Mouse (Mus musculus): ENCODE results near the gene Six1. TPM values are rescaled to one million over a fixed set of nuclear protein-coding genes. Genes with fewer than 3 reads are reported as not detected.

The Six1 gene
- total and polyA plus RNA-seq, 2 experiments from 2014 or later: 0.47 to 0.68 TPM

DNA sequence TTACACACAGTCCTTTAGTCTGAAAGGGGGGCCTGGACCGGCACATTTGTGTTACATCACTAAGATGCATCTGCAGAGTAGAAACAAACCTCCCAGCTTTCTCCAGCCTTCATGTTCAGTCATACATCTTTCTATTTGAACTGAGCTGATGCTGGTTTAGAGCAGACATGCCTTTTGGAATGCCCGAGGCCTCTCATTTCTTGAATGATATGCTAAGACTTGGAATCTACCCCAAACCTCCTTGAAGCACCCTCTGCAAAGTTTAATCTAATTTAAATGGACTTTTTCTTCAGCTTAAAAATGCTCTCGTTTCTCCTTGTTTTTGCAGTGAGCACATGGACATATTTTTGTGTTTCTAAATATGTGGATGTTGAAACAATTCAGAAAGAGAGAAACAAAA, 21.0 kb downstream of the Six1 start:
- peaks cover 59% of the 10 kb centered on the region for H3K27me3 ChIP-seq (ENCODE audit: insufficient read depth, low read length)

DNA sequence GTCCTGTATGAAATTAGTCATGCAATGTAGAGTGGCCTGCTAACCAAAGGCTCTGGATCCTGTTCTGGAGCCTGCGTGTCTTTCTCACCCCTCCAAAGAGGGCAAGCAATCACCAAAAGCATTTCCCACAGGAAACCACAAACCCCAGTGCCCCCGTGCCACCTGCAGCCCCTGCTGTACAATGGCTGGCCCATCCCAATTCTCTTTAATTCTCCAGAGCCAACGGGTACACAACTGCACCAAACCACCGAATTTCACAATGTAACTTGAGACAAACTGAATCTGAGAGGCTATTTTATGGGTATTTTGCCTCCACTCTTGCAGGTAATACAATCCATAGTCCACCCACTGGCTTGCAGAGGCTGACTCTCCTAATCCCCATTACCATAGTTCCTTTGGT, 22.4 kb downstream of the Six1 start:
- Histone ChIP-seq H3K27me3 (ENCODE audit: insufficient read depth, low read length) (peaks cover 51% of the 10 kb centered on the region), H3K9ac (replicated peaks; ENCODE audit: low read length) (no peak overlapping the region), H3K4me2 (ENCODE audit: low read depth, low read length) (no peak overlapping the region), H3K9me3 (ENCODE audit: low read length) (no peaks in the 10 kb centered on the region), H3K27ac (no peak overlapping the region), H3K36me3 (ENCODE audit: insufficient read depth, low read length) (no peaks in the 10 kb centered on the region), H3K4me1 (ENCODE audit: insufficient read depth, low read length) (no peaks in the 10 kb centered on the region), H3K4me3 (ENCODE audit: low read length) (no peak overlapping the region)
- no peak for ATAC-seq
- no peak for TF ChIP-seq CTCF (IDR thresholded peaks at IDR 0.05; ENCODE audit: low read depth)
- WGBS: 65% methylated on average over 4 of the region's 4 CpGs
- DNase-seq (ENCODE audit: low spot score): no peak

More for the DNA sequence above, 21.0 kb downstream of the Six1 start:
- ATAC-seq: no peak
- Histone ChIP-seq H3K4me1 (ENCODE audit: insufficient read depth, low read length) (no peaks in the 10 kb centered on the region), H3K27ac (no peak overlapping the region), H3K9ac (replicated peaks; ENCODE audit: low read length) (no peak overlapping the region), H3K36me3 (ENCODE audit: insufficient read depth, low read length) (no peaks in the 10 kb centered on the region), H3K9me3 (ENCODE audit: low read length) (no peaks in the 10 kb centered on the region), H3K4me3 (ENCODE audit: low read length) (no peak overlapping the region), H3K4me2 (ENCODE audit: low read depth, low read length) (no peak overlapping the region)
- TF ChIP-seq CTCF (IDR thresholded peaks at IDR 0.05; ENCODE audit: low read depth): no peak
- 73% methylated on average over 3 of the region's 3 CpGs for WGBS
- no peak for DNase-seq (ENCODE audit: low spot score)

DNA sequence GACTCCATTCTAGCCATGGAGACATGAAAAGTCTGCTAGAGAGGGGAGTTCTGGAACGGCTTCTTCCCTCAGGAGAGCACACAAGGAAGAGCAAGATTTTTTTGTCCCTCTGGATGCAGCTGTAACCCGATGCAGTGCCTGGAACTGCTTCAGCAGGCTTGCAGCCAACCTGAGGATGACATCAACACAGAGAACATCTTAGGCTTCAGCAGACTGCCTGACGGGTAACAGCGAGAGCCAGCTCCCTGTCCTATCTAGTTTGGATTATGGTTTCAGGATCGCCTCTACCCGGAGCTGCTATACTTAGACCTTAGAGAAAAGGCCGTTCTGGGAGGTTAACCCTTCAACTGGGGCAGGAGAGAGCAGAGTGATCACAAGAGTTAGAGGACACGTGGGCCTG, 28.2 kb downstream of the Six1 start:
- H3K27me3 ChIP-seq (ENCODE audit: insufficient read depth, low read length): peaks cover 6% of the 10 kb centered on the region
- WGBS: 64% methylated on average over 8 of the region's 8 CpGs

DNA sequence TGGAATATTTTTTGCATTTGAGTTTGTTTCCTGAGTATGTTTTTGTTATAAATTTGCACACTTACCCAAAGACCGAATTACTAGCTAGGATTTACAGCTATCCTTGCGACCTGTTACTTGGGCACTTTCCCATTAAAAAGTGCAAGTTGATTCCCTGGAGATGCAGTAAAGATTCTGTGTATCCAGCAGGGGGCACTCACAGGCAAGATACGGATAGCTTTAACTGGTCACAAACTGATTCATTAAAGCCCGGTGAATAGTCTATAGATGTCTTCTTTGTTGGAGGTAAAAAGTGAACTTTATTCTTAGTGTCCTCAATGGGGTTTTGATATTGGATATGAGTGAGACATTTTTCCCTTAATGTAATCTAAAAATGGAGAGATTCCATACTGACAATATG, 32.7 kb downstream of the Six1 start:
- H3K27me3 ChIP-seq (ENCODE audit: insufficient read depth, low read length): no peaks in the 10 kb centered on the region
- WGBS: 5% methylated on average over 4 of the region's 4 CpGs
- ATAC-seq (no peak), DNase-seq (ENCODE audit: low spot score) (peak; percentile 85)
- no peaks in the 10 kb centered on the region for H3K36me3 ChIP-seq (ENCODE audit: insufficient read depth, low read length)
- H3K4me1 ChIP-seq (ENCODE audit: insufficient read depth, low read length): no peaks in the 10 kb centered on the region
- H3K4me3 ChIP-seq (ENCODE audit: low read length): no peak overlapping the region
- peak; percentile 82 for TF ChIP-seq CTCF (IDR thresholded peaks at IDR 0.05; ENCODE audit: low read depth)
- H3K27ac ChIP-seq: no peak overlapping the region
- H3K4me2 ChIP-seq (ENCODE audit: low read depth, low read length): no peak overlapping the region
- H3K9ac ChIP-seq (replicated peaks; ENCODE audit: low read length): no peak overlapping the region
- no peaks in the 10 kb centered on the region for H3K9me3 ChIP-seq (ENCODE audit: low read length)

More for the DNA sequence above, 28.2 kb downstream of the Six1 start:
- Histone ChIP-seq H3K27ac (no peak overlapping the region), H3K4me3 (ENCODE audit: low read length) (no peak overlapping the region), H3K9ac (replicated peaks; ENCODE audit: low read length) (no peak overlapping the region), H3K36me3 (ENCODE audit: insufficient read depth, low read length) (no peaks in the 10 kb centered on the region), H3K9me3 (ENCODE audit: low read length) (no peaks in the 10 kb centered on the region), H3K4me1 (ENCODE audit: insufficient read depth, low read length) (no peaks in the 10 kb centered on the region), H3K4me2 (ENCODE audit: low read depth, low read length) (no peak overlapping the region)
- DNase-seq (ENCODE audit: low spot score) (no peak), ATAC-seq (no peak)
- TF ChIP-seq CTCF (IDR thresholded peaks at IDR 0.05; ENCODE audit: low read depth): no peak

DNA sequence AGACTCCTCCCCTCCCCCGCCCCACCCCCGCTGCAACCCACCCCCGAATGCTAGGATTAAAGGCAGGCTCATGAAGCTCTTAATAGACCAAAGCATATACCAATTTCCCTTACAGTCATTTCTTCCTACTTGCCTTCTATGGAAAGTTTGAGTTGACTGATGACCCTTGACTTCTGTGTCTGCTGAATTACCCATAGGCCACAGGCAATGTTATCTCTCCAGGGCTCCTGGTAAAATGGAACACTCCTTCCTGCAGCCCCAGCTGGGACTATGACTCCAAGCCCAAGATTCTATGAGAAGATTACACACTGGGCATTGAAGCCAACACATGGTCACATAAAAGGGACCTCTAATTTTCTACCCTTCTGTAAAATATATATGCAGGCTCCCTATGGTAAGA, 33.3 kb downstream of the Six1 start:
- no peaks in the 10 kb centered on the region for H3K4me1 ChIP-seq (ENCODE audit: insufficient read depth, low read length)
- no peaks in the 10 kb centered on the region for H3K27me3 ChIP-seq (ENCODE audit: insufficient read depth, low read length)
- ATAC-seq: no peak
- no peaks in the 10 kb centered on the region for H3K9me3 ChIP-seq (ENCODE audit: low read length)
- H3K36me3 ChIP-seq (ENCODE audit: insufficient read depth, low read length): no peaks in the 10 kb centered on the region
- H3K9ac ChIP-seq (replicated peaks; ENCODE audit: low read length): no peak overlapping the region
- H3K4me2 ChIP-seq (ENCODE audit: low read depth, low read length): no peak overlapping the region
- no peak for DNase-seq (ENCODE audit: low spot score)
- H3K4me3 ChIP-seq (ENCODE audit: low read length): no peak overlapping the region
- TF ChIP-seq CTCF (IDR thresholded peaks at IDR 0.05; ENCODE audit: low read depth): no peak
- no peak overlapping the region for H3K27ac ChIP-seq
- 48% methylated on average over 3 of the region's 3 CpGs for WGBS

DNA sequence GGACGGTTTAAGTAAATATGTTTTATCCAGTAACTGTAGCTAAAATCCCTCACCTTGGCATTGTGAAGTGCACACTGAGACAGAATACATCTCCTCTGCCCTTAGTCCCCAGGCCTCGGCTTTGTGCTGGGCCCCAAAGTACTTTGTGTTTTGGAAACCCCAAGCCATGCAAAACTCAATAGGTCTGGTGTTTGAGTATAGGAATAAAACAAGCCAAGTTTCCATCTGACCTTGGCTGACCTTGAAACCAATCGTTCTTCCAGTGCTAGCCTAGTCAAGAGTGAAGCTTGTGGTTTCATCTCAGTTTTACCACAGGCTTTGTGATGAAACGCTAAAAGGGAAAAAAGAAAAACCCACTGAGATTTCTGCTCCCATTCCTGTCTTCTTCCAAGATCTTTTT, 34.8 kb downstream of the Six1 start:
- 71% methylated on average over 4 of the region's 4 CpGs for WGBS
- ATAC-seq (no peak), DNase-seq (ENCODE audit: low spot score) (no peak)
- no peaks in the 10 kb centered on the region for H3K36me3 ChIP-seq (ENCODE audit: insufficient read depth, low read length)
- no peak for TF ChIP-seq CTCF (IDR thresholded peaks at IDR 0.05; ENCODE audit: low read depth)
- no peak overlapping the region for H3K4me3 ChIP-seq (ENCODE audit: low read length)
- no peaks in the 10 kb centered on the region for H3K27me3 ChIP-seq (ENCODE audit: insufficient read depth, low read length)
- no peaks in the 10 kb centered on the region for H3K4me1 ChIP-seq (ENCODE audit: insufficient read depth, low read length)
- H3K9ac ChIP-seq (replicated peaks; ENCODE audit: low read length): no peak overlapping the region
- H3K9me3 ChIP-seq (ENCODE audit: low read length): no peaks in the 10 kb centered on the region
- no peak overlapping the region for H3K4me2 ChIP-seq (ENCODE audit: low read depth, low read length)
- no peak overlapping the region for H3K27ac ChIP-seq

DNA sequence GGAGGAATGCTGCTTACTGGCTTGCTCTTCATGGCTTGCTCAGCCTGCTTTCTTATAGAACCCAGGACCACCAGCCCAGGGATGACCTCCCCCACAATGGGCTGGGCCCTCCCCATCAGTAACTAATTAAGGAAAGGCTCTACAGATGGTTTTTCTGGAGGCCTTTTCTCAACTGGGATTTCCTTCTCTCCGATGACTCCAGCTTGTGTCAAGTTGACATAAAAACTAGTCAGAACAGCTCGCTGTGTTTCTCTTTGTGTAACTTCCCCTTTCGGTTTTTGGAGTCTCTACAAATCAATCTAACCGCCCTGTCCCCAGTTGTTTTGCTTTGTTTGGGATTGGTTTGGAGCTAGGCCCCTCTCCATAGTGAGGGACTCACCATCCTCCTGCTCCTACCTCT, 37.5 kb downstream of the Six1 start:
- no peak overlapping the region for H3K9ac ChIP-seq (replicated peaks; ENCODE audit: low read length)
- ATAC-seq: no peak
- H3K27ac ChIP-seq: no peak overlapping the region
- no peak overlapping the region for H3K4me3 ChIP-seq (ENCODE audit: low read length)
- no peak for TF ChIP-seq CTCF (IDR thresholded peaks at IDR 0.05; ENCODE audit: low read depth)
- WGBS: 84% methylated on average over 4 of the region's 4 CpGs
- no peaks in the 10 kb centered on the region for H3K36me3 ChIP-seq (ENCODE audit: insufficient read depth, low read length)
- no peak overlapping the region for H3K4me2 ChIP-seq (ENCODE audit: low read depth, low read length)
- no peaks in the 10 kb centered on the region for H3K4me1 ChIP-seq (ENCODE audit: insufficient read depth, low read length)
- H3K9me3 ChIP-seq (ENCODE audit: low read length): no peaks in the 10 kb centered on the region
- no peaks in the 10 kb centered on the region for H3K27me3 ChIP-seq (ENCODE audit: insufficient read depth, low read length)
- no peak for DNase-seq (ENCODE audit: low spot score)

All from hindbrain, postnatal 0 days (tissue).